27 mouse cellular contexts compared by ENCODE assay signal in the genomic region with DNA sequence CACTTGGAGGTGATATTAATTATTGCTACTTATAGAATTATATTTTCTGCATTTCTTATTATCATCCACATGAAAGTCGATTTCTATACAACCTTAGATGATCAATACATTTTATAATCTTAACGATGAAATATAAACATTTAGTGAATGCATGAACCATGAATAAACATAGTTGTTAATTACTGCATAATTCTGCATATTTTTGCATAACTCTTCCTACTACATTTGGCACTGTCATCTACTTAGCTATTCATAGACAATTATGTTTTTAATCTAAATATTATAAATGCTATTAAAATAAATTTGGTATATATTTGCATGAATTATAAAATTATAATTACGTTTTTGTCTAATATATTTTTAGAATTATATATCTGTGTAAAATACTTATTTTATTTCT.
"Had no signal": no experiment of that assay in that cellular context is flagged by ENCODE, and none has a peak within 500 bp of the region (broad histone marks: within the 10 kb centered on the region; RNA-seq: fewer than 3 reads in every experiment).

No protein-coding gene starts in this region.

- H3K4me1 ChIP-seq: embryonic facial prominence, embryonic 10.5 days; embryonic facial prominence, embryonic 12.5 days; embryonic facial prominence, embryonic 13.5 days; embryonic facial prominence, embryonic 15.5 days; heart, embryonic 10.5 days; heart, embryonic 12.5 days; heart, embryonic 13.5 days had no signal

- DNase-seq: cerebellum, adult 18-20 months; cerebellum, adult 2 months; cerebellum, adult 8-10 months; cerebellum, adult 9-10 months; cerebellum, adult 9-11 months; cerebellum, postnatal 10 days; cerebellum, postnatal 14 days; cerebellum, postnatal 25 days; cerebellum, postnatal 36 days; embryo, embryonic 11 days; gastrocnemius, adult 2 months; gastrocnemius, postnatal 10 days; gastrocnemius, postnatal 14 days; gastrocnemius, postnatal 25 days; gastrocnemius, postnatal 36 days; heart, adult 11 months; heart, adult 18-20 months; heart, adult 2 months had no signal

- H3K27ac ChIP-seq: embryonic facial prominence, embryonic 10.5 days; embryonic facial prominence, embryonic 12.5 days; embryonic facial prominence, embryonic 13.5 days; embryonic facial prominence, embryonic 15.5 days; gastrocnemius, adult 2 months; heart, adult 2 months; heart, embryonic 10.5 days; heart, embryonic 13.5 days had no signal

- H3K4me2 ChIP-seq: embryonic facial prominence, embryonic 12.5 days; embryonic facial prominence, embryonic 13.5 days; embryonic facial prominence, embryonic 15.5 days; heart, embryonic 11.5 days; heart, embryonic 12.5 days; heart, embryonic 13.5 days had no signal

- H3K4me3 ChIP-seq: embryonic facial prominence, embryonic 10.5 days; embryonic facial prominence, embryonic 12.5 days; embryonic facial prominence, embryonic 13.5 days; embryonic facial prominence, embryonic 15.5 days; erythroblast, embryonic 14.5 days; gastrocnemius, adult 2 months; heart, adult 2 months; heart, embryonic 10.5 days; heart, embryonic 12.5 days; heart, embryonic 13.5 days had no signal

- H3K9ac ChIP-seq: embryonic facial prominence, embryonic 12.5 days; embryonic facial prominence, embryonic 13.5 days; embryonic facial prominence, embryonic 15.5 days; heart, embryonic 12.5 days; heart, embryonic 13.5 days had no signal

- H3K9me3 ChIP-seq: embryonic facial prominence, embryonic 10.5 days; embryonic facial prominence, embryonic 12.5 days; embryonic facial prominence, embryonic 13.5 days; embryonic facial prominence, embryonic 15.5 days; heart, embryonic 10.5 days; heart, embryonic 12.5 days; heart, embryonic 13.5 days had no signal

- H3K36me3 ChIP-seq: embryonic facial prominence, embryonic 10.5 days; embryonic facial prominence, embryonic 12.5 days; embryonic facial prominence, embryonic 13.5 days; embryonic facial prominence, embryonic 15.5 days; heart, embryonic 10.5 days; heart, embryonic 12.5 days; heart, embryonic 13.5 days had no signal

- H3K27me3 ChIP-seq: embryonic facial prominence, embryonic 12.5 days; embryonic facial prominence, embryonic 13.5 days; embryonic facial prominence, embryonic 15.5 days; heart, embryonic 12.5 days; heart, embryonic 13.5 days had no signal
